ENCODE assay signal across 8 mouse cellular contexts in genomic region chr2:3958065-3958641, GRCm38 (mm10). TPM values are rescaled to one million over a fixed set of nuclear protein-coding genes. Genes with fewer than 3 reads are reported as not detected.
A peak's percentile ranks its signal among the peaks of the same experiment; 100 is the strongest.
DNase-seq lines count a peak whose midpoint lies in the region; ATAC-seq lines count a peak whose summit lies in the region.

No protein-coding gene starts in this region.

- peak overlapping the region; percentile 89 for H3K27ac ChIP-seq in forebrain, embryonic 15.5 days (replicated peaks)

- H3K4me2 ChIP-seq in forebrain, embryonic 15.5 days (replicated peaks), result peak overlapping the region; percentile 29

- intact Hi-C loops in gastrocnemius, postnatal 14 days (cut with DNase I; ENCODE audit: low total_unique reads), result no loop called here
- intact Hi-C loops in left cerebral cortex, postnatal 14 days (cut with DNase I), result loop anchor here (5.0 kb wide), 1 partner anchor 59 kb away; the partner anchor contains the start of gene Frmd4a

- peaks cover 13% of the 10 kb centered on the region for H3K4me1 ChIP-seq in forebrain, embryonic 15.5 days

- H3K27me3 ChIP-seq in forebrain, embryonic 15.5 days, result no peaks in the 10 kb centered on the region

- H3K9ac ChIP-seq in forebrain, embryonic 15.5 days (replicated peaks), result no peak overlapping the region

- 23% methylated on average over 12 of the region's 12 CpGs for WGBS in forebrain, embryonic 15.5 days

- H3K4me3 ChIP-seq in forebrain, embryonic 15.5 days, result no peak overlapping the region

- DNase-seq in gastrocnemius, postnatal 14 days, result peak; percentile 9
- no peak for DNase-seq in gastrocnemius, adult 8-10 months (ENCODE audit: low spot score in 2 of 2)
- peak; percentile 63 for DNase-seq in ZHBTc4 (ENCODE audit: low read depth, low spot score)
- peak; percentile 13 for DNase-seq in kidney, adult 11 months
- peak; percentile 71 to 79 for DNase-seq in left cerebral cortex, postnatal 14 days (ENCODE audit: low spot score in 2 of 2)
- DNase-seq in retina, embryonic 14.5 days (ENCODE audit: low spot score), result peak; percentile 32

- peak; percentile 83 for ATAC-seq in forebrain, embryonic 15.5 days (replicated peaks)
- no peak for ATAC-seq in erythroblast, adult 5-6 weeks (replicated peaks; ENCODE audit: low FRiP score, poor library complexity, severe bottlenecking)

- no peaks in the 10 kb centered on the region for H3K9me3 ChIP-seq in forebrain, embryonic 15.5 days

- no peaks in the 10 kb centered on the region for H3K36me3 ChIP-seq in forebrain, embryonic 15.5 days

RNA-seq across cellular contexts. Expression of gene Frmd4a, which starts 59.4 kb away (rescaled TPM):
- total RNA-seq in gastrocnemius, postnatal 14 days (2021), result 10 to 100 TPM; 10.8 to 14.2 TPM
- 1 to 10 TPM; 2.1 to 3.0 (median 2.6) TPM for total RNA-seq in gastrocnemius, adult 8-10 months (2022)
- 72.7 and 76.4 TPM in 2 replicates for polyA plus RNA-seq in forebrain, embryonic 15.5 days (2015; fragmentation: Nextera tagmentation; extraction: Ambion mirVana)
- total RNA-seq in left cerebral cortex, postnatal 14 days (2021), result 10 to 100 TPM; 86.4 to 94.1 TPM
- total RNA-seq in erythroblast, adult 5-6 weeks (2015; ENCODE audit: low replicate concordance), result 194 and 233 TPM in 2 replicates
- total RNA-seq in erythroblast, adult 5-6 weeks (2017; ENCODE audit: low replicate concordance), result 301 and 477 TPM in 2 replicates

Comparison
In these comparisons a context has a peak if more than half of its experiments do, and no peak if none do; other contexts are left out.
1. DNase-seq: peak in gastrocnemius, postnatal 14 days (single experiment), ZHBTc4 (single experiment), kidney, adult 11 months (single experiment), left cerebral cortex, postnatal 14 days (2 of 2) and retina, embryonic 14.5 days (single experiment); none in gastrocnemius, adult 8-10 months (0 of 2).
2. RNA of gene Frmd4a, which starts 59.4 kb away (total RNA-seq): 194 to 477 TPM in erythroblast, adult 5-6 weeks and 86.4 to 94.1 TPM in left cerebral cortex, postnatal 14 days; 10.8 to 14.2 TPM in gastrocnemius, postnatal 14 days and 2.1 to 3.0 TPM in gastrocnemius, adult 8-10 months; every median in the first group is over 4 times any median in the second.